Comparison of ENCODE assay signal across 8 mouse cellular contexts in genomic region chr7:113513286-113513962, GRCm38 (mm10). TPM values are rescaled to one million over a fixed set of nuclear protein-coding genes. Genes with fewer than 3 reads are reported as not detected.
DNase-seq lines count a peak whose midpoint lies in the region; ATAC-seq and TF ChIP-seq lines count a peak whose summit lies in the region.

Gene Far1 (plus strand): TSS chr7:113513834.

- H3K9me3 ChIP-seq in erythroblast, embryonic 14.5 days (ENCODE audit: control insufficient read depth, low read length), result no peaks in the 10 kb centered on the region
- no peaks in the 10 kb centered on the region for H3K9me3 ChIP-seq in heart, embryonic 12.5 days (replicated peaks)
- no peaks in the 10 kb centered on the region for H3K9me3 ChIP-seq in kidney, postnatal 0 days (replicated peaks; ENCODE audit: low read length)
- H3K9me3 ChIP-seq in liver, embryonic 11.5 days (ENCODE audit: control insufficient read depth, low read length), result no peaks in the 10 kb centered on the region
- no peaks in the 10 kb centered on the region for H3K9me3 ChIP-seq in stomach, embryonic 14.5 days (ENCODE audit: control insufficient read depth, low read depth, low read length)

- peak; percentile 76 for TF ChIP-seq CTCF in C2C12 (IDR thresholded peaks at IDR 0.05; ENCODE audit: control insufficient read depth, insufficient read depth, insufficient read length)
- peak; percentile 49; the same call in 1 of the 2 replicates for TF ChIP-seq CTCF in brain, embryonic 14.5 days (IDR thresholded peaks at IDR 0.05; ENCODE audit: borderline replicate concordance, extremely low read depth, insufficient read depth, insufficient read length)
- TF ChIP-seq CTCF in kidney, postnatal 0 days (IDR thresholded peaks at IDR 0.05; ENCODE audit: low read depth), result peak; percentile 58

- peaks cover 45% of the 10 kb centered on the region for H3K79me2 ChIP-seq in C2C12 (ENCODE audit: control insufficient read depth, insufficient read depth)

- peak within 1 kb of the TSS; percentile 88 for H3K4me2 ChIP-seq in heart, embryonic 12.5 days
- peak within 1 kb of the TSS; percentile 82 for H3K4me2 ChIP-seq in kidney, postnatal 0 days (ENCODE audit: low read length)
- H3K4me2 ChIP-seq in liver, embryonic 11.5 days, result peak within 1 kb of the TSS; percentile 95
- H3K4me2 ChIP-seq in stomach, embryonic 14.5 days (replicated peaks; ENCODE audit: low read depth, low read length), result peak within 1 kb of the TSS; percentile 89

- no peaks in the 10 kb centered on the region for H3K27me3 ChIP-seq in C2C12 (ENCODE audit: control insufficient read depth, insufficient read depth, insufficient read length)
- H3K27me3 ChIP-seq in erythroblast, embryonic 14.5 days (ENCODE audit: control insufficient read depth), result no peaks in the 10 kb centered on the region; the same call in 1 of the 2 replicates
- no peaks in the 10 kb centered on the region for H3K27me3 ChIP-seq in heart, embryonic 12.5 days (replicated peaks)
- H3K27me3 ChIP-seq in kidney, postnatal 0 days (ENCODE audit: insufficient read depth, low read length), result no peaks in the 10 kb centered on the region
- H3K27me3 ChIP-seq in liver, embryonic 11.5 days (replicated peaks; ENCODE audit: control insufficient read depth, insufficient read depth, low read length), result 0 out of 2 replicates have a peak, but pooled peaks cover 2% of the 10 kb centered on the region
- H3K27me3 ChIP-seq in stomach, embryonic 14.5 days (ENCODE audit: control insufficient read depth, insufficient read depth, low read length), result no peaks in the 10 kb centered on the region

- H3K4me3 ChIP-seq in C2C12 (ENCODE audit: insufficient read depth, poor library complexity, severe bottlenecking), result peak within 1 kb of the TSS; percentile 75
- H3K4me3 ChIP-seq in erythroblast, embryonic 14.5 days (replicated peaks), result peak within 1 kb of the TSS; percentile 95
- H3K4me3 ChIP-seq in heart, embryonic 12.5 days, result peak within 1 kb of the TSS; percentile 79
- H3K4me3 ChIP-seq in kidney, postnatal 0 days (replicated peaks; ENCODE audit: low read depth, low read length), result peak within 1 kb of the TSS; percentile 68
- H3K4me3 ChIP-seq in liver, embryonic 11.5 days (ENCODE audit: low read depth, low read length), result peak within 1 kb of the TSS; percentile 71
- peak within 1 kb of the TSS; percentile 96 for H3K4me3 ChIP-seq in stomach, embryonic 14.5 days (ENCODE audit: low read depth, low read length)

- peaks cover 48% of the 10 kb centered on the region for H3K4me1 ChIP-seq in erythroblast, embryonic 14.5 days (ENCODE audit: control insufficient read depth)
- H3K4me1 ChIP-seq in heart, embryonic 12.5 days (replicated peaks), result peaks cover 5% of the 10 kb centered on the region; the same call in 1 of the 2 replicates
- 0 out of 2 replicates have a peak, but pooled peaks cover 15% of the 10 kb centered on the region for H3K4me1 ChIP-seq in kidney, postnatal 0 days (replicated peaks; ENCODE audit: insufficient read depth, low read length)
- H3K4me1 ChIP-seq in liver, embryonic 11.5 days (replicated peaks; ENCODE audit: control insufficient read depth, insufficient read depth, low read length), result peaks cover 10% of the 10 kb centered on the region; the same call in 1 of the 2 replicates
- no peaks in the 10 kb centered on the region; the same call in 1 of the 2 replicates for H3K4me1 ChIP-seq in stomach, embryonic 14.5 days (ENCODE audit: control insufficient read depth, insufficient read depth, low read length)

- peak; percentile 92 for TF ChIP-seq POLR2A in brain, embryonic 14.5 days (IDR thresholded peaks at IDR 0.05; ENCODE audit: borderline replicate concordance, extremely low read depth, insufficient read depth, insufficient read length, poor library complexity, severe bottlenecking)

- peak within 1 kb of the TSS; percentile 83 for H3K9ac ChIP-seq in heart, embryonic 12.5 days
- peak within 1 kb of the TSS; percentile 76 for H3K9ac ChIP-seq in kidney, postnatal 0 days (ENCODE audit: low read depth, low read length)
- H3K9ac ChIP-seq in liver, embryonic 11.5 days (ENCODE audit: low read depth, low read length), result peak within 1 kb of the TSS; percentile 81
- H3K9ac ChIP-seq in stomach, embryonic 14.5 days (replicated peaks; ENCODE audit: low read depth, low read length), result peak within 1 kb of the TSS; percentile 89

- peak within 1 kb of the TSS; percentile 94 for H3ac ChIP-seq in C2C12 (ENCODE audit: control insufficient read depth, insufficient read length, low read depth)

- DNase-seq in brain, embryonic 14.5 days (ENCODE audit: low read depth), result peak; percentile 100
- peak; percentile 99 for DNase-seq in kidney, postnatal 0 days (ENCODE audit: low spot score)
- peak; percentile 91 for DNase-seq in liver, embryonic 11.5 days (ENCODE audit: low spot score)
- DNase-seq in naive thymus-derived CD4-positive, alpha-beta T cell, adult 2 months (ENCODE audit: low read depth), result peak; percentile 96

- WGBS in heart, embryonic 12.5 days, result under 1% methylated on average over 70 of the region's 71 CpGs
- under 1% methylated on average over 53 of the region's 71 CpGs for WGBS in kidney, postnatal 0 days
- WGBS in liver, embryonic 11.5 days, result under 1% methylated on average over 68 of the region's 71 CpGs
- under 1% methylated on average over 67 of the region's 71 CpGs for WGBS in stomach, embryonic 14.5 days

- peak within 1 kb of the TSS; percentile 92 for H3K27ac ChIP-seq in heart, embryonic 12.5 days (ENCODE audit: poor library complexity, severe bottlenecking)
- peak within 1 kb of the TSS; percentile 94 for H3K27ac ChIP-seq in kidney, postnatal 0 days
- peak within 1 kb of the TSS; percentile 82 for H3K27ac ChIP-seq in liver, embryonic 11.5 days (ENCODE audit: low read depth, low read length)
- peak within 1 kb of the TSS; percentile 91 for H3K27ac ChIP-seq in stomach, embryonic 14.5 days (ENCODE audit: low read length)

- H3K36me3 ChIP-seq in C2C12 (ENCODE audit: control insufficient read depth, insufficient read depth), result no peaks in the 10 kb centered on the region
- no peaks in the 10 kb centered on the region for H3K36me3 ChIP-seq in erythroblast, embryonic 14.5 days (ENCODE audit: control insufficient read depth)
- H3K36me3 ChIP-seq in heart, embryonic 12.5 days, result no peaks in the 10 kb centered on the region
- H3K36me3 ChIP-seq in kidney, postnatal 0 days (ENCODE audit: insufficient read depth, low read length), result no peaks in the 10 kb centered on the region
- H3K36me3 ChIP-seq in liver, embryonic 11.5 days (ENCODE audit: control insufficient read depth, insufficient read depth, low read length), result no peaks in the 10 kb centered on the region
- no peaks in the 10 kb centered on the region for H3K36me3 ChIP-seq in stomach, embryonic 14.5 days (ENCODE audit: control insufficient read depth, insufficient read depth, low read length)

- peaks cover 44% of the 10 kb centered on the region for H3K79me3 ChIP-seq in C2C12 (ENCODE audit: low read depth)

- ATAC-seq in heart, embryonic 12.5 days (ENCODE audit: insufficient number of reproducible peaks, low FRiP score), result peak; percentile 99
- peak; percentile 99 for ATAC-seq in kidney, postnatal 0 days (replicated peaks; ENCODE audit: low FRiP score, low read depth)
- peak; percentile 96 for ATAC-seq in liver, embryonic 11.5 days (replicated peaks; ENCODE audit: low FRiP score)
- peak; percentile 99 for ATAC-seq in stomach, embryonic 14.5 days (ENCODE audit: insufficient number of reproducible peaks, insufficient read depth, low FRiP score, low read depth)

TF ChIP-seq in C2C12, 6 proteins besides CTCF, POLR2A, EP300 and RAD21:
- TF ChIP-seq MAX (IDR thresholded peaks at IDR 0.05), result no peak
- no peak for TF ChIP-seq USF1 (IDR thresholded peaks at IDR 0.05; ENCODE audit: low read depth)
- no peak for TF ChIP-seq FOSL1 (IDR thresholded peaks at IDR 0.05; ENCODE audit: insufficient read depth, low read length, poor library complexity, severe bottlenecking)
- no peak for TF ChIP-seq MYOG (IDR thresholded peaks at IDR 0.05; ENCODE audit: control insufficient read depth, extremely low read depth, insufficient read length)
- TF ChIP-seq MYOD1 (IDR thresholded peaks at IDR 0.05; ENCODE audit: control insufficient read depth, insufficient read length, low read depth), result no peak
- TF ChIP-seq CEBPB (IDR thresholded peaks at IDR 0.05; ENCODE audit: low read depth), result no peak

RNA-seq across cellular contexts. Expression of gene Far1, which starts in this region (rescaled TPM):
- polyA plus RNA-seq in C2C12 (2012; fragmentation: generic; extraction: Trizol), result 13.9 TPM
- 56.2 and 56.8 TPM in 2 replicates for polyA plus RNA-seq in brain, embryonic 14.5 days (2012; rRNA removed)
- polyA plus RNA-seq in erythroblast, embryonic 14.5 days (2012), result 0.12 and 0.22 TPM in 2 replicates
- 71.7 TPM in 2 replicates for polyA plus RNA-seq in heart, embryonic 12.5 days (2016; fragmentation: Nextera tagmentation; extraction: Ambion mirVana)
- 80.4 and 90.6 TPM in 2 replicates for polyA plus RNA-seq in kidney, postnatal 0 days (2015; fragmentation: Nextera tagmentation; extraction: Ambion mirVana)
- 45.2 and 51.0 TPM in 2 replicates for polyA plus RNA-seq in liver, embryonic 11.5 days (2014; fragmentation: Nextera tagmentation; extraction: Ambion mirVana)
- polyA plus RNA-seq in stomach, embryonic 14.5 days (2014; fragmentation: Nextera tagmentation; extraction: Ambion mirVana), result 127 and 130 TPM in 2 replicates

Comparison
In these comparisons a context has a peak if more than half of its experiments do, and no peak if none do; other contexts are left out.
1. Peak in every context shown above with its lines: DNase-seq, ATAC-seq, H3K4me3 ChIP-seq and H3K27ac ChIP-seq.
2. RNA of gene Far1 (polyA plus RNA-seq): 127 to 130 TPM in stomach, embryonic 14.5 days, 80.4 to 90.6 TPM in kidney, postnatal 0 days, 71.7 TPM in heart, embryonic 12.5 days, 56.2 to 56.8 TPM in brain, embryonic 14.5 days, 45.2 to 51.0 TPM in liver, embryonic 11.5 days and 13.9 TPM in C2C12 (single experiment); 0.12 to 0.22 TPM in erythroblast, embryonic 14.5 days; every median in the first group is over 10 times any median in the second.